Mouse (Mus musculus): ENCODE data around the gene Reg4.

Reg4 gene

DNA sequence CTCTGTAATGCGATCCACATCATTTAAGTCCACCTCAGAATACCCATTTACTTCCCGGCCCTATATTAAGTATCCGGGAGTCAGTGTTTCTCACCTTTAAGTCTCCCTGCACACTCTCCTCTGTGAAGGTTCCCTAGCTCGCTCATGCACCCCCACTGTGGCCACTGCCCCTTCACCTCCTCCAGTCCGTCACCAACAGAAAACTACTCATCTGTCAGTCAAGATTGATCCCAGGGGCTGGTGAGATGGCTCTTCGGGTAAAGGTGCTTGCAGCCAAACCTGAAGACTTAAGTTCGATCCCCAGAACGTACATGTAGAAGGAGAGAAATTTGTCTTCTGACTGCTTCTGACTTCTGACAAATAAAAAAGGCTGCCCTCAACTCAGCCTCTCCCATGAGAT lies 60.5 kb downstream of the Reg4 start:
- DNase-seq (ENCODE audit: low spot score) = no peak

DNA sequence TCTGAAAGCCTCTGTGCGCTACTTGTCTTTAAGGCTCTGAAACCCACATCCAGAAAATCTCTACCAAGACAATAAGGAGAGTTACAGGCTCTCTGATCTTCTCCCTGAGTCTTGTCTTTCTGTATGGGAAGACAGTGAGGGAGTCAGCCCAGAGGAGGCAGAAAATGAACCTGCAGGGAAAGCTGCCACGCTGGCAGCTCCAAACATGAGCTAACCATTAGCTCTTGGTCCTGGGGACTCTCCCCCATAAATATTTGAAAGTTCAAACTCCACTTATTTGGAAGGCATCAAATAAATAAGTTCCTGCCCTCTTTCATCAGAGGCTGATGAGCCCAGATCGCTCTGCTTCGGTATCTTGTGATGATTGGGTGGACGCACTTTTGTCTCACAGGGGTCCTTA lies 61.2 kb downstream of the Reg4 start:
- no peak for DNase-seq (ENCODE audit: low spot score)
